19 mouse cellular contexts compared by ENCODE assay signal in genomic region chr13:14513934-14514333, GRCm38 (mm10). TPM values are rescaled to one million over a fixed set of nuclear protein-coding genes. Genes with fewer than 3 reads are reported as not detected.
"Had no signal": no experiment of that assay in that cellular context is flagged by ENCODE, and none has a peak within 500 bp of the region (broad histone marks: within the 10 kb centered on the region; RNA-seq: fewer than 3 reads in every experiment).

No protein-coding gene starts in this region.

- DNase-seq: lung, adult 18-20 months; lung, embryonic 14.5 days; lung, postnatal 10 days; lung, postnatal 4 days; midbrain, embryonic 14.5 days; retina, postnatal 1 day; right cerebral cortex, adult 18-20 months; right cerebral cortex, postnatal 25 days; right cerebral cortex, postnatal 4 days; spleen, adult 18-20 months; thymus, adult 18-20 months; thymus, postnatal 14 days; thymus, postnatal 36 days had no signal

- H3K4me2 ChIP-seq: lung, embryonic 14.5 days; neural tube, embryonic 13.5 days; neural tube, embryonic 15.5 days had no signal

- H3K4me1 ChIP-seq: midbrain, embryonic 10.5 days; neural tube, embryonic 13.5 days had no signal

- H3K27me3 ChIP-seq: neural tube, embryonic 13.5 days; neural tube, embryonic 15.5 days had no signal

- H3K9ac ChIP-seq: liver, embryonic 14.5 days; lung, embryonic 14.5 days; neural tube, embryonic 13.5 days; neural tube, embryonic 15.5 days had no signal

- H3K27ac ChIP-seq: liver, embryonic 14.5 days; midbrain, embryonic 10.5 days; neural tube, embryonic 13.5 days; neural tube, embryonic 15.5 days had no signal

- H3K36me3 ChIP-seq: midbrain, embryonic 10.5 days; neural tube, embryonic 13.5 days; neural tube, embryonic 15.5 days had no signal

- H3K9me3 ChIP-seq: midbrain, embryonic 10.5 days; neural tube, embryonic 13.5 days; neural tube, embryonic 15.5 days had no signal

- H3K4me3 ChIP-seq: midbrain, embryonic 10.5 days; myocyte; neural tube, embryonic 13.5 days; neural tube, embryonic 15.5 days had no signal

RNA-seq across cellular contexts. Expression of gene Hecw1, which starts 9.1 kb away (rescaled TPM):
- polyA plus RNA-seq: small intestine, adult 2 months had no signal
